Mouse (Mus musculus) retina, postnatal 7 days (tissue): Measurements from ENCODE around the gene Tspan31.
A peak's percentile ranks its signal among the peaks of the same experiment; 100 is the strongest.

Source experiments
- DNase-seq: peaks from one replicate; pipeline ENCODE4 v3.0.0-alpha.2; 2012; ENCODE audit warnings: low read depth, low spot score

Gene Tspan31

GRCm38 (mm10) chr10:127042468-127043115 lies 27.5 kb downstream of the Tspan31 start:
- no peak for DNase-seq

GRCm38 (mm10) chr10:127041774-127042338 lies 28.2 kb downstream of the Tspan31 start:
- peak; percentile 84 for DNase-seq

GRCm38 (mm10) chr10:127041274-127041766 lies 28.7 kb downstream of the Tspan31 start, which contains the start of the genes Mettl1 and Eef1akmt3:
TSS of gene Mettl1 (plus strand) at chr10:127041414.
TSS of gene Eef1akmt3 (minus strand) at chr10:127041513.
- no peak for DNase-seq

GRCm38 (mm10) chr10:127040569-127041214 lies 29.4 kb downstream of the Tspan31 start:
- DNase-seq, result no peak

- no peak for DNase-seq
Measured at GRCm38 (mm10) chr10:127037641-127038040, 32.4 kb downstream of the Tspan31 start.

GRCm38 (mm10) chr10:127036273-127036672 lies 33.8 kb downstream of the Tspan31 start:
- DNase-seq, result no peak

- DNase-seq, result no peak
Measured at GRCm38 (mm10) chr10:127033301-127033741, 36.7 kb downstream of the Tspan31 start.

- peak; percentile 88 for DNase-seq
Measured at GRCm38 (mm10) chr10:127030336-127031296, 39.4 kb downstream of the Tspan31 start, which contains the start of gene Tsfm. TSS of gene Tsfm (minus strand) at chr10:127030840.

GRCm38 (mm10) chr10:127018422-127018821 lies 51.6 kb downstream of the Tspan31 start:
- DNase-seq, result no peak
